Mouse (Mus musculus): ENCODE data around the gene 2900011O08Rik.

- TF ChIP-seq POLR2A (IDR thresholded peaks at IDR 0.05; ENCODE audit: borderline replicate concordance, insufficient read depth, low read length) (no peak), CTCF (IDR thresholded peaks at IDR 0.05; ENCODE audit: borderline replicate concordance, insufficient read depth, low read depth, low read length) (no peak)
Observed at GRCm38 (mm10) chr16:14004726-14005125, 18.3 kb downstream of the 2900011O08Rik start.
